Mouse (Mus musculus): ENCODE results near the gene Tom1l1. TPM values are rescaled to one million over a fixed set of nuclear protein-coding genes. Genes with fewer than 3 reads are reported as not detected.
"Not testable (repeated sequence)": the region's sequence is repeated elsewhere in the genome, so short reads cannot be mapped to it uniquely, and the experiment has no call there.

Tom1l1 gene
- polyA plus RNA-seq (2012; rRNA removed): 4.0 and 7.4 TPM in 2 replicates

GRCm38 (mm10) chr11:90687460-90688416 lies at the start of gene Tom1l1:
Gene Tom1l1 (minus strand): TSS chr11:90688366.
- H3K4me3 ChIP-seq (replicated peaks; ENCODE audit: extremely low read depth, low read depth, low read length): peak within 1 kb of the TSS; percentile 77
- TF ChIP-seq CTCF (IDR thresholded peaks at IDR 0.05; ENCODE audit: insufficient read depth, low read length) (no peak), POLR2A (IDR thresholded peaks at IDR 0.05; ENCODE audit: borderline replicate concordance, extremely low read depth, low read depth, low read length) (peak; percentile 47; the same call in 1 of the 2 replicates)
- no peaks in the 10 kb centered on the region for H3K4me1 ChIP-seq (ENCODE audit: control insufficient read depth, insufficient read depth, low read length)
- 6% methylated on average over 47 of the region's 47 CpGs for whole genome bisulfite sequencing
- peak; percentile 75 for DNase-seq

GRCm38 (mm10) chr11:90733575-90733974 lies 45.4 kb upstream of the Tom1l1 start:
- Histone ChIP-seq H3K4me3 (replicated peaks; ENCODE audit: extremely low read depth, low read depth, low read length) (no peak overlapping the region), H3K4me1 (ENCODE audit: control insufficient read depth, insufficient read depth, low read length) (no peaks in the 10 kb centered on the region)
- 68% methylated on average over 4 of the region's 4 CpGs for WGBS
- no peak for DNase-seq
- TF ChIP-seq CTCF (IDR thresholded peaks at IDR 0.05; ENCODE audit: insufficient read depth, low read length) (no peak), POLR2A (IDR thresholded peaks at IDR 0.05; ENCODE audit: borderline replicate concordance, extremely low read depth, low read depth, low read length) (no peak)

GRCm38 (mm10) chr11:90727354-90728125 lies 39.4 kb upstream of the Tom1l1 start:
- TF ChIP-seq CTCF (IDR thresholded peaks at IDR 0.05; ENCODE audit: insufficient read depth, low read length) (no peak), POLR2A (IDR thresholded peaks at IDR 0.05; ENCODE audit: borderline replicate concordance, extremely low read depth, low read depth, low read length) (no peak)
- WGBS: 35% methylated on average over 10 of the region's 10 CpGs
- no peak for DNase-seq
- Histone ChIP-seq H3K4me1 (ENCODE audit: control insufficient read depth, insufficient read depth, low read length) (no peaks in the 10 kb centered on the region), H3K4me3 (replicated peaks; ENCODE audit: extremely low read depth, low read depth, low read length) (no peak overlapping the region)

GRCm38 (mm10) chr11:90726730-90727129 lies 38.6 kb upstream of the Tom1l1 start:
- WGBS: 47% methylated on average over 10 of the region's 10 CpGs
- H3K4me1 ChIP-seq (ENCODE audit: control insufficient read depth, insufficient read depth, low read length): no peaks in the 10 kb centered on the region
- TF ChIP-seq POLR2A (IDR thresholded peaks at IDR 0.05; ENCODE audit: borderline replicate concordance, extremely low read depth, low read depth, low read length) (no peak), CTCF (IDR thresholded peaks at IDR 0.05; ENCODE audit: insufficient read depth, low read length) (no peak)
- DNase-seq: no peak
- no peak overlapping the region for H3K4me3 ChIP-seq (replicated peaks; ENCODE audit: extremely low read depth, low read depth, low read length)

GRCm38 (mm10) chr11:90722304-90722703 lies 34.1 kb upstream of the Tom1l1 start:
- H3K4me1 ChIP-seq (ENCODE audit: control insufficient read depth, insufficient read depth, low read length): no peaks in the 10 kb centered on the region
- DNase-seq: no peak
- 66% methylated on average over 3 of the region's 3 CpGs for WGBS
- TF ChIP-seq POLR2A (IDR thresholded peaks at IDR 0.05; ENCODE audit: borderline replicate concordance, extremely low read depth, low read depth, low read length): no peak
- TF ChIP-seq CTCF (IDR thresholded peaks at IDR 0.05; ENCODE audit: insufficient read depth, low read length): no peak
- H3K4me3 ChIP-seq (replicated peaks; ENCODE audit: extremely low read depth, low read depth, low read length): no peak overlapping the region

- H3K4me1 ChIP-seq (ENCODE audit: control insufficient read depth, insufficient read depth, low read length): no peaks in the 10 kb centered on the region
- TF ChIP-seq POLR2A (IDR thresholded peaks at IDR 0.05; ENCODE audit: borderline replicate concordance, extremely low read depth, low read depth, low read length): no peak
- no peak for TF ChIP-seq CTCF (IDR thresholded peaks at IDR 0.05; ENCODE audit: insufficient read depth, low read length)
- H3K4me3 ChIP-seq (replicated peaks; ENCODE audit: extremely low read depth, low read depth, low read length): no peak overlapping the region
- WGBS: 87% methylated on average over 3 of the region's 3 CpGs
- no peak for DNase-seq
Measured at GRCm38 (mm10) chr11:90717719-90718118, 29.6 kb upstream of the Tom1l1 start.

GRCm38 (mm10) chr11:90711596-90711995 lies 23.4 kb upstream of the Tom1l1 start:
- no peak overlapping the region for H3K4me3 ChIP-seq (replicated peaks; ENCODE audit: extremely low read depth, low read depth, low read length)
- TF ChIP-seq CTCF (IDR thresholded peaks at IDR 0.05; ENCODE audit: insufficient read depth, low read length) (no peak), POLR2A (IDR thresholded peaks at IDR 0.05; ENCODE audit: borderline replicate concordance, extremely low read depth, low read depth, low read length) (no peak)
- WGBS: 64% methylated on average over 9 of the region's 9 CpGs
- DNase-seq: no peak
- no peaks in the 10 kb centered on the region for H3K4me1 ChIP-seq (ENCODE audit: control insufficient read depth, insufficient read depth, low read length)

- DNase-seq; H3K4me1 ChIP-seq (ENCODE audit: control insufficient read depth, insufficient read depth, low read length); H3K4me3 ChIP-seq (replicated peaks; ENCODE audit: extremely low read depth, low read depth, low read length): not testable (repeated sequence)
- 100% methylated on average over 1 of the region's 1 CpGs for WGBS
Measured at GRCm38 (mm10) chr11:90707134-90707533, 19.0 kb upstream of the Tom1l1 start.

GRCm38 (mm10) chr11:90697480-90698240 lies 9.5 kb upstream of the Tom1l1 start:
- 20% methylated on average over 10 of the region's 10 CpGs for WGBS
- Histone ChIP-seq H3K4me1 (ENCODE audit: control insufficient read depth, insufficient read depth, low read length) (0 out of 2 replicates have a peak, but pooled peaks cover 2% of the 10 kb centered on the region), H3K4me3 (replicated peaks; ENCODE audit: extremely low read depth, low read depth, low read length) (no peak overlapping the region)
- no peak for TF ChIP-seq POLR2A (IDR thresholded peaks at IDR 0.05; ENCODE audit: borderline replicate concordance, extremely low read depth, low read depth, low read length)
- peak; percentile 58 for TF ChIP-seq CTCF (IDR thresholded peaks at IDR 0.05; ENCODE audit: insufficient read depth, low read length)
- DNase-seq: peak; percentile 49

All from lung, adult 2 months (tissue).